Mouse (Mus musculus) adipocyte (in vitro differentiated cells): Measurements from ENCODE around the gene Bicd2.
A peak's percentile ranks its signal among the peaks of the same experiment; 100 is the strongest.

ENCODE experiments used
- DNase-seq: peaks from one replicate; pipeline ENCODE4 v3.0.0-alpha.2; 2016; ENCODE audit warnings: low spot score

Gene Bicd2

GRCm38 (mm10) chr13:49341012-49341830 lies at the start of gene Bicd2:
Gene Bicd2, plus strand, starts transcription at chr13:49341585.
- peak; percentile 98 for DNase-seq

DNA sequence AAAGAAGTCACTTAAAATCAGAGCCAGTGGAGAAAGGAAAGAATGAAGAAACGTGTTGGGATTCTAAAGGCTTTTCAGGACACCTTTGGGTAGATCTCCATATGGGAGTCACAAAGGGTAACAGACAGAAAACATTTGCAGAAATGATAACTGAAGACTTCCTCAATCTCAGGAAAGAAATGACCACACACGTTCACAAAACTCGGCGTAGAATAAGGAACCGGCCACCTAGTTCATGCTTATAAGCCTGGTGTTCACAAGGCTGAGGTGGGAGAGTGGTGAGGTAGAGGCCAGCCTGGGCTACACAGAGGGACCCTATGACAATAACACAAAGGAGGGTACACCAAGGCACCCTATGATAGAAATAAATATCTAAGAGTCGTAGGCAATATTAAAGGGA lies 49.4 kb upstream of the Bicd2 start:
- no peak for DNase-seq

DNA sequence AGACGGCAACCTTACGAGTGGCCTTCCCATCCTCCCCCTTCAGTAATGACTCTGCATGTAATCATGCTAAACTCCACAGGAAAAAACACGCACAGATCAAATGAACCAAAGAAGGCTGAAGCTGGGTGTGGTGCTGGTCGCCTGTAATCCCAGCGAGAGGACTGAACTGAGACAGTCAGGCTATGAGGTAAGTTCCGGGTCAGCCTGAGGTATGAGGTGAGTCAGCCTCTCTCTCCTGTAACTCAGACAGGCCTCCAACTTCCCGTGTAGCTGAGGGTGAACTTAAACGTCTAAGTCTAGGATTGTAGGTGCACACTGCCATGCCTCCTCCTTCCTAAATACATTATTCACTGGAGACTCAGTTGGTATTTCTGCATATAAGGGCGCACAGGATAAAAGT lies 47.3 kb upstream of the Bicd2 start:
- DNase-seq = no peak

- DNase-seq = no peak
These were observed 45.1 kb upstream of the Bicd2 start for GRCm38 (mm10) chr13:49296270-49296669.

DNA sequence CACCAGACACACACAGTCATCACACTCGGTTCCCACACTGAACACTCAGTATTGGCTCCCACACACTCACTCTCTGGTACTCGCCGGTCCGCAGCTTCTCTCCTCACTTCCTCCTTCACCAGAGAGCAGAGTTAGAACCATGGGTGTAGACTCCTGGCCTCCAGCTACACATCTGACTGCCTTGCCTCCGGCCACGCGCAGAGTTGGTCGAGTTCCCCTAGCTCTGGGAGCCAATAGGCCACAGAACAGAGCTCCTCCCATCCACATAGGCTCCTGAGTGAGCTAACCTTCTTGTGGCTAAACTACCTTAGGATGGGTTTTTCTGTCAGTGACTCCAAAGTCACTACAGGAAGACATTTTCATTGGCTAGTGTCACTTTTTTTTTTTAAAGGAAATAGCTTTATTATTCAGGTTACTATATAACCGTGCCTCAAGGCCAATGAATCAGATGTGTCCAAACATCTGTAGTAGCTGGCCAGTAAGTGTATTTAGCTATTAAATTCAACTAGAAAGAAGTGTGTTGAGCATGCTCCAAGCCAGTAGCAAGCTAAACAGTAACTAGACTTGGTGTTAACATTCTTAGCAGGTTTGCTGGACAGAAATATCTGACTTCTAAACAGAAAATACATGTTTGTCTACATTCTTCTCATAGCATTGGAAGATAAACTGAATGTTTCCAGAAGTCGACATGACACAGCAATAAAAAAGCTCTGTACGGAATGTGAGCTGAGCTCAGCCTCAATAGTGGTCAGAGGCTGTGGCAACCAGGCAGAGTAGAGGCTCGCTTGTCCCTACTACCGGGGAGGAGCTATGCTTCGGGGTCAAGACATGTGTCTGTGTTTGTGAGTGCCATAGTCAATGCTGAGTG lies 42.6 kb upstream of the Bicd2 start:
- no peak for DNase-seq

- no peak for DNase-seq
These were observed 40.6 kb upstream of the Bicd2 start for GRCm38 (mm10) chr13:49300771-49301170.

- no peak for DNase-seq
These were observed 34.5 kb upstream of the Bicd2 start for GRCm38 (mm10) chr13:49306771-49307310.

DNA sequence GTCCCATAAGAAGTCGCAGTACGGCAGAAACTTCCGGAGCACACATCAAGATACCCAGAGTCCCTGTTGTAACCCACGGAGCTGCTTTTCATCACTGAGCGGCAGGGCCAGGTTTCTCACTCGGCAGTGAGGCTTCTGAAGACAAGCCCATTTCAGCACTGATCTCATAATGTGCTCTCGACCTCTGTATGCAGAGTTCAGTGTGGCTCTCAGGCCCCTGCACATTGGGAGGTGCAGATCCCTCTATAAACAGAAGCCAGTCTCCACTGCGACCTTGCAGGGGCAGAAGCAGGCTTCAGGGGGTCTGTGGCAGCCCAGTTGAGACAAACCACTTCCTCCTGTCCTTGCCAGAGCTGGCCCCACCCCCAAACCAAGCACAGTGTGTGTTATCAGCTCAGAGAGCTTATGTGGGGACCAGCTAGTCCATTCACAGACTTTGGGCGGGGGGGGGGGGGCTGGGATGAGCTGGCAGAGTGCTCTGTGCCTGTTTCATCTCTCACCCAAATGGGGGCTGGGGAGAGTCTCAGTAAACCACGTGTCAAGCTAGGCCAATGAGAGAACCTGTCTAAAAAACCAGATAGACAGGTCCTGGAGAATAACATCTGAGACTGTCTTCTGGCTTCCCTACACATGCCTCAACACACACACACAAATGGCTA lies 33.9 kb upstream of the Bicd2 start:
- no peak for DNase-seq

DNA sequence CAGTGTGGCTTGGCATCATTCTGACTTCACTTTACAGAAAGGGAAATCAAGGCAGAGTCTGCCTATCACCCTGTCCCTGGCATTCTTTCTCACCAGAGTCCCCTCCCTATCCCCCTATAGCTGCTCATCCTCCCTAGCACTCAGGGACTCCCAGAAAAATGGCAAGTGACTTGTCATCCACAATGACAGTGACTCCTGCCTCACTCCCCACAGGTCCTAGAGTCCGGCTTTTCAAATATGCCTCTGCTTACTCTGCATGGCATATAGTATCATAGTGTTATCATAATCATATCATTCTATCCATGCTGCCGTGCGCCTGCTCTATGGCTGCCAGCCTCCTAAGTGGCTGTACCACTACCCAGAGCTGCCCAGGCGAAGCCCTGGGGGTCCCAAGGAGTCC lies 33.2 kb upstream of the Bicd2 start:
- no peak for DNase-seq

- no peak for DNase-seq
These were observed 32.5 kb upstream of the Bicd2 start for GRCm38 (mm10) chr13:49308861-49309403.

GRCm38 (mm10) chr13:49309501-49309900 lies 31.9 kb upstream of the Bicd2 start:
- DNase-seq = no peak

DNA sequence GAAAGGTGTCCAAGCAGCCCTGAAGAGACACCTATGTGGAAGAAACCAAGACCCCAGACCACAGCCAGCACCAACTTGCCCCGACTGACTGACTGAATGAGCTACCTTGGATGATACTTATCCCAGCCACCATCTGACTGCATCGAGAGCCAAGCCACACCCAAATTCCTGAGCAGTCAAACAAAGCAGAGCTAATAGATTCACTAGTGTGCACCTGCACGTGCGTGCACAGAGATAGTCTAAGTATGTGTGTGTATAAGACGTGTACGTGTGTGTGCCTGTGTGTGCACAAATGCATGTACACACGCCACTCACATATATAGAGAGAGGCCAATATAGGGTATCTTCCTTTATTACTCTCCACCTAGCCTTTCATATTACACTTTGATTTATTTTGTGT lies 29.7 kb upstream of the Bicd2 start:
- no peak for DNase-seq

- no peak for DNase-seq
These were observed 24.8 kb upstream of the Bicd2 start for GRCm38 (mm10) chr13:49316386-49317162.

GRCm38 (mm10) chr13:49317508-49317907 lies 23.9 kb upstream of the Bicd2 start:
- DNase-seq = no peak

DNA sequence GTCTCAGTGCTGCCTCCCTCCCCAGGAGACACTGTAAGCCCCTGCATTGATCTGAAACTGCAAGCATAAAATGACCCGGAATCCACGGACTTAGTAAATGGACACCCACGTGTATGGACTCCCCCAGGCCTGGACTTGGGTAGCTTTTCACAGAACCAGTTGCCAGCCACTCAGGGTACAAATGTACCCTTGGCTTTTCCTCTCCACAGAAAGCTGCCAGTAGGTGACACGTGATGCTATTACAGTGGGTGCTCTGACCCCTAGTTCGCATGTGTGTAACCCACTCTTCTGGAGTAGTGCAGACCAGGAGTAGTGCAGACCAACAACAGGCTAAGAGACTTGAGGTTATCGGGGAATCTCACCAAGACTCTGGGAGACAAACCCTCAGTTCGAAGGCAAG lies 23.5 kb upstream of the Bicd2 start:
- DNase-seq = no peak

DNA sequence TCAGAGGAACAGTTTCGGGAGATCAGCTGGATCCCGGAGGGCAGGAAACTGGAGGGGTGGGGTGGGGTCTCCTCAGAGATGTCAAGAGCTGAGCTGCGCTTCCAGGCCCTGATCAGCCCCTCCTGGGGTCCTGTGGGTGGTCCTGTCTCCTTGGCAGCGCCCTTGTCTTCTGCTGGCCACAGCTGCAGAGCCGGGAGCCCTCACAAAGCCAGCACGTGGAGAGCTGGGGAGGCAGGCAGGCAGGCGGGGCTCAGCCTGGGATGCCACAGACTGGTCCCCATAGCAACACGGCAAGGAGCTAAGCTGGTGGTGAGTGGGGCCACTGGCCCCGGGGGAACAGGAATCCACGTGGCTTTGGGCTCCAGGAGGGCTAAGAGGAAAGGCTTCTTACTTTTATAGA lies 21.3 kb upstream of the Bicd2 start, which contains the start of gene Fgd3:
Gene Fgd3 (minus strand): TSS at position 272 of the 400 bp plus-strand sequence.
- DNase-seq = no peak

- no peak for DNase-seq
These were observed 20.9 kb upstream of the Bicd2 start for GRCm38 (mm10) chr13:49320514-49320913.

DNA sequence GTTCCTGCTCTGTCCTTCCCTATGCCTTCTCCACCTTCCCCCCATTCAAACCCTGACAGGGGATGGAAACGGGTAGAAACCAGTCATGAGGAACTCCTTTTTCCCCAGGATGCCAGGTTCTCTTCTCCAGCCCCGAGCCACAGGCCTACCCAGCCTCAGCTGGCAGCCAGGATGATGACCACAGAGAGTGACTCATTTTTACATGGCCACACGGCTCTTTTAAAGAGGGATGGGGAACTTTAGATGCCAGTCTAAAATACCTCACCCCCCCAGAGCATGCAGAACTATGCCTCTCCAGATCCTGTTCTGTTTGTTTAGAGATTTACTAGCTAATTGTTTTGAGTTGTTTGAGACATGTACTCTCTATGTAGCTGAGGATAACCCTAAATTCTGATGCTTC lies 19.9 kb upstream of the Bicd2 start:
- no peak for DNase-seq

GRCm38 (mm10) chr13:49322169-49322568 lies 19.2 kb upstream of the Bicd2 start:
- DNase-seq = no peak

DNA sequence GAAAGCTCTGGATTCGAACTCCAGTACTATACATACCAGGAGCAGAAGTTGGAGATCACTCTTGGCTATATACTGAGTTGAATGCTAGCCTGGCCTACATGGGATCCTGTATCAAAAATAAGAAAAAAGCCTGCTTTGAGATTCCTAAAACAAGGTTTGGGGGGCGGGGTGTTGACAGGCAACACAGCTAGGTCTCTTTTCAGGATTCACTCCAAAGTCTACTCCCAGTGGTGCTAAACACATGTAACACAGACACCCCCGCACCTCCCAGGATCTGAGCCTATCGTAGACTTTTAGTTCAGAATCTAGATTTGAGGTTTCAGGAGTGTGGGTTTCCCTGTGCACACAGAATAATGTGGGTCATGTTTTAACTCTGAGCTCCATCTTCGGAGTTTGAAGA lies 18.6 kb upstream of the Bicd2 start:
- no peak for DNase-seq

- DNase-seq = no peak
These were observed 16.5 kb upstream of the Bicd2 start for GRCm38 (mm10) chr13:49324871-49325270.
